Mouse (Mus musculus): Measurements from ENCODE around the gene Zc3hav1.
"Not testable (repeated sequence)": the region's sequence is repeated elsewhere in the genome, so short reads cannot be mapped to it uniquely, and the experiment has no call there.

Zc3hav1 gene

GRCm38 (mm10) chr6:38353811-38354722, at the start of gene Zc3hav1:
Gene Zc3hav1, minus strand, starts transcription at chr6:38354603.
- DNase-seq, result peak; percentile 84 to 90

- DNase-seq, result no peak
Observed at GRCm38 (mm10) chr6:38389671-38390070, 35.3 kb upstream of the Zc3hav1 start.

DNA sequence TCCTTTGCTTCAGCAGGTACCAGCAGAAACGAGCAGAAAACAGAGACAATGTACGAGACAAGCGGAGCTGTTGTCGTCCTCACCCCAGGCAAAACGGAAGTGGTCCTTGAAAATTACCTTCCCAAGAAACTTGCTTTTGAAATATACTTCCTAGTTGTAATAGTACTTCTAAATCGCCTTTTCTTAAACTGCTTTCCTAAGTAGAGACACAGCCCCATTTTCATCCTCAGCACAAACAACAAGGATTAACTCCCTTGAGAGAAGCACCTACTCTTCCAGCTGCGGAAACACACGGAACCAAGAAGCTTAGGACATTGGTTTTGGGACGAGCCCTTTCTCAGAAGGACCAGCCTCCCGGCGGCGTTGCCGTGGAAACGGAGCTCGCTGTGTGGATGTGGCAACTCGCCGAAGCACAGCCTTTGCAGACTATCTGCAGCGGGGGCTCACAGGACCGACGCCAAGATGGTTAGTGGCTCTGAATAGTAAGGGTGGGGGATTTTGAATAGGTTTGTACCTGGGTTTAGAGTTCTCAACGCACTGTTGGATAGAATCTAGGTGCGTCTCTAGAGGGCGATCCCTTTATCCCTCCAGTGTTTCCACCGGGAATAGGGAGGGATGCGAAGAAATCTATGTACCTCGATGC, 26.8 kb upstream of the Zc3hav1 start, which contains the start of gene Ttc26:
TSS of gene Ttc26 (plus strand) at position 341 of the 643 bp plus-strand sequence.
- peak; percentile 62 to 65 for DNase-seq

DNA sequence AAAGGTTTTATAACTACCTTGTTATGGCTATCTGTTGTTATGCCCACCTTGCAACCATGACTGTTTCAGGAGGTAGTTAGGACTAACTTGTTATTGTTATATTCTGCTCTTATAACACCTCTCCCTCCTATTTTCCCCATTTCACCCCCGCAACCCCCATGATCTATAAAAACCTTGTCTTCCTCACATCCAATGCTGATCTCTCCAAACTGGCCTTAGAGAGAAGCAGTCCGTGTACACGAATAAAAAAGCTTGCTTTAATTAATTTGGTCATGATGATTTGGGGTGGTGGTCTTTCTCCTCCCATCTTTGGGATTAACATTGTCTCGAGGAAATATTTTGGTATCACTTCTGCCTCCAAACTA, 26.3 kb upstream of the Zc3hav1 start:
- no peak for DNase-seq

DNA sequence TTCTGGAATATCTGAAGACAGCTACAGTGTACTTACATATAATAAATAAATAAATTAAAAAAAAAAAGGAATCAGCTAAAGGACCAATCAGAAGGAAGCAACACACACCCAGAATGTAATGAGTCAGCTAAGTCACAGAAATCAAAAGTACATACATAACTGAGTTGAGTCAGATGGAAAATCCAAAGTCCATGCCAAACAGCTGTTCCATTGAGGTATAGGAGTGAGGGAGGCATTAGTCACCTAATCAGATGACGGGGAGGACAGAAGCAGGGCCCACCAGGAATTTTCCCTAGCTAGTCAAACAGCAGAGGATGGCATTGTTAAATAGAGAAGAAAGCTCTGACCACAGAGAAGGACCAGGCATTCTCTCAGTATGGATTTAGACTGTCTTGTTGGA, 19.9 kb upstream of the Zc3hav1 start:
- DNase-seq, result no peak

DNA sequence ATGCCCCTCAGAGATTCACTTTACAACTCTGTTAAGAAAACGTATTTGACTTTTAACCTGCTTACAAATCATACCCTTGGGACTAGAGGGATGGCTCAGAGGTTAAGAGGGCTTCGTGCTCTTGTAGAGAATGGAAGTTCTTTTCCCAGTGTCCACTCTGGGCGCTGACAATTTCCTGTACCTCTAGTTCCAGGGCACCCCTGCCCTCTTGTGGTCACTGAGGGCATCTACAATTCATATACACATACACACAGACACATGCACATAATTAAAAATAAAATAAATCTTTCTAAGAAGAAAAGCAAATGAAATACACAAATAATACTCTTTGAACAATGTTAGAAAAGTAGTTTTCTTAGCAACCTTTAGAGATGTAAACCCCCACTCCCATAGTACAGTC, 15.5 kb upstream of the Zc3hav1 start:
- no peak for DNase-seq

GRCm38 (mm10) chr6:38364121-38364520, 9.7 kb upstream of the Zc3hav1 start:
- DNase-seq, result no peak

GRCm38 (mm10) chr6:38363370-38363769, 9.0 kb upstream of the Zc3hav1 start:
- no peak for DNase-seq

DNA sequence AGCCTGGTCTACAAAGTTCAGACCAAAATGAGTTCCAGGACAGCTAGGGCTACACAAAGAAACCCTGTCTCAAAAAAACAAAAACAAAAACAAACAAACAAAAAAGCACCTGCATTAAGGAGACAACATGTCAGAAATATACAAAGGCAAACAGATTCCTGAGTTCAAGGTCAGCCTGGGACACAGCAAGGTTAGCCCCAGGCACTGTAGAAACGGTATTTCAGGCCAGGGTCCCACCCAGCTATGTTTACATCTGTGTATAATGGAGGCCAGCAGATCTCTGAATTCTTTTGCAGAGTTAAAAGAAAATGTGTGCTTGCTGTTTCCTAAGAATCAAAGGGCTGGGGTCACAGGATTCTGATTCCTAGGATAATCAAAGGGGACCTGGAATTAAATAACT, 7.5 kb upstream of the Zc3hav1 start:
- no peak for DNase-seq

DNA sequence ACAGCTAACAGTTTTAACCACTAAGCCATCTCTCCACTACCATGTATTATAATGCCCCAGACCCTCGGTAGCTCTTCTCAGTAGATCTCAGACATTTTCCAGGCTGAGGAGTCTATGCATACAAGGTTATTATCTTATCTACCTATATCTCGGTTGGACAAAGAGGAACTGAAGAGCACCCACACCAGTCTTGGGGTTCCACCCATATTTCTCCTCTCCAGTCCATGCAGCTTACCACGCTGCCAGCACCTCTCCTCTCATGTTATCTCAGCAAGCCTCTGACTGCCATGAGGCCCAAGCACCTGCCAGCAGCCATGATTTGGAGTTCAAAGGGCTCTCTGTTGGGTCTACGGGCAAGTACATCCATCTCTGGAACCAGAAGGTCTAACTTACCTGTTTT, 6.7 kb upstream of the Zc3hav1 start:
- no peak for DNase-seq

DNA sequence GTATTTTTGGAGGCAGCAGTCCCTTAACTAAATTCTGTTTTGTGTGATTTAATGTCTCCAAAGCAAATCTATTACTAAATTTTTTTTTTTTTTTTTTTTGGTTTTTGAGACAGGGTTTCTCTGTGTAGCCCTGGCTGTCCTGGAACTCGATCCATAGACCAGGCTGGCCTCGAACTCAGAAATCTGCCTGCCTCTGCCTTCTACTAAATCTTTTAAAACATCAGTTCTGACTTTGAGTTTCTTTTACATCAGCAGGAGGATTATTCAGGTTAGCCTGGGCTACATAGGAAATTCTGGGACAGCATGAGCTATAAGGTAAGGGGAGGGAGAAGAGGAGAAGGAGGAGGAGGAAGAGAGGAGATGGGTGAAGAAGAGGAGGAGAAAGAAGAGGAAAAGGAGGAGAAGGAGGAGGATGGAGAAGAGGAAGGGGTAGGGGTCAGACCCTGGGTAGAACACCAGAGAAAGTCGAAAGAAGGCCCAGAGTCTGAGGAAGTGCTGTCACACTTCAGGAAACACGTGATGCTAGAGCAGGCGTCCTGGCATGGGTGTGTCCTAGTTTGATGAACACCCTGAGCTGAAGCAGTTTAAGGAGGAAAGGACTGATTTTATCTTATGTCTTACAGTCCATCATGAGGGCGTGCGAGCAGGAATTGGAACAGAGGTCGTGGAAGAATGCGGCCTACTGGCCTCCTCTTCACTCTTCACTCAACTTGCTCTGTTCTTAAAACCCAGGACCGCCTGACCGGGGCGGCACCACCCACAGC, 5.5 kb upstream of the Zc3hav1 start:
- peak; percentile 41 to 65 for DNase-seq

DNA sequence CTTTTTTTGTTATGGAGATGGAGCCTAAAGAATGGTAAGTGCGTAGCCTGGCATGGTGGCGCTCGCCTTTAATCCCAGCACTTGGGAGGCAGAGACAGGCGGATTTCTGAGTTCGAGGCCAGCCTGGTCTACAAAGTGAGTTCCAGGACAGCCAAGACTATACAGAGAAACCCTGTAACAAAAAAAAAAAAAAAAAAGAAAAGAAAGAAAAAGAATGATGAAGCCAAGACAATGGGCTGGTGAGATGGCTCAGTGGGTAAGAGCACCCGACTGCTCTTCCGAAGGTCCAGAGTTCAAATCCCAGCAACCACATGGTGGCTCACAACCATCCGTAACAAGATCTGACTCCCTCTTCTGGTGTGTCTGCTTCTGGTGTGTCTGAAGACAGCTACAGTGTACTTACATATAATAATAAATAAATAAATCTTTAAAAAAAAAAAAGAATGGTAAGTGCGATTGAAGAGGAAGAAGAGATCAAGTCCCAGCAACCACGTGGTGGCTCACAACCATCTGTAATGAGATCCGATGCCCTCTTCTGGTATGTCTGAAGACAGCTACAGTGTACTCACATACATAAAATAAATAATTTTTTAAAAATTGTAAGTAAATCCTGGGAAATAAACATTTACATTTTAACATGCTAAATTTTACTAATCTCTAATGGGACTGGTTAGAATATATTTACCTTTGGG, 4.8 kb upstream of the Zc3hav1 start:
- not testable (repeated sequence) for DNase-seq

- no peak for DNase-seq
Observed at GRCm38 (mm10) chr6:38358253-38359027, 4.0 kb upstream of the Zc3hav1 start.

- no peak for DNase-seq
Observed at GRCm38 (mm10) chr6:38357603-38358252, 3.3 kb upstream of the Zc3hav1 start.

DNA sequence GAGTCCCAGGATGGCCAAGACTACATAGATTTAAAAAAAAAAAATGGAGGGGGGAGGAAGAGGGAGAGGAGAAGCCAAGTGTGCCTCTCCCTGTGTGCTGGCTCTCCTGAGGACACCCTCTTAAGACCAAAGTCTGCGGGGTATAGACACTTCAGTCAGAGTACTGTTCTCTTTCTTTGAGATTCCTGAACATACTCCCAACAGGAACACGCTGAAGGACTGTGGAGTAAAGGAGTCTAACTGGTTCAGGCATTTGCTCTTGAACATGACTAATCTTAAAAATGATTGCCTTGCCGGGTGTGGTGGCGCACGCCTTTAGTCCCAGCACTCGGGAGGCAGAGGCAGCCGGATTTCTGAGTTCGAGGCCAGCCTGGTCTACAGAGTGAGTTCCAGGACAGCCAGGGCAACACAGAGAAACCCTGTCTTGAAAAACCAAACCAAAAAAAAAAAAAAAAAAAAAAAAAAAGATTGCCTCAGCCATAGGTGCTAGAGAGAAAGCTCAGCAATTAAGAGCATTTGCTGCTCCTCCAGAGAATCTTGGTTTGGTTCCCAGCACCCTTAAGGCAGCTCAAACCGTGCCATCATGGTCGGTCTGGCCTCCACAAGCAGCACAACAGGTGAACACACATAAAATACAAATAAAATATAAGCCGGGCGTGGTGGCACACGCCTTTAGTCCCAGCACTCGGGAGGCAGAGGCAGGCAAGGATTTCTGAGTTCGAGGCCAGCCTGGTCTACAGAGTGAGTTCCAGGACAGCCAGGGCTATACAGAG, 2.4 kb upstream of the Zc3hav1 start:
- not testable (repeated sequence) for DNase-seq

GRCm38 (mm10) chr6:38355862-38356261, 1.5 kb upstream of the Zc3hav1 start:
- no peak for DNase-seq

DNA sequence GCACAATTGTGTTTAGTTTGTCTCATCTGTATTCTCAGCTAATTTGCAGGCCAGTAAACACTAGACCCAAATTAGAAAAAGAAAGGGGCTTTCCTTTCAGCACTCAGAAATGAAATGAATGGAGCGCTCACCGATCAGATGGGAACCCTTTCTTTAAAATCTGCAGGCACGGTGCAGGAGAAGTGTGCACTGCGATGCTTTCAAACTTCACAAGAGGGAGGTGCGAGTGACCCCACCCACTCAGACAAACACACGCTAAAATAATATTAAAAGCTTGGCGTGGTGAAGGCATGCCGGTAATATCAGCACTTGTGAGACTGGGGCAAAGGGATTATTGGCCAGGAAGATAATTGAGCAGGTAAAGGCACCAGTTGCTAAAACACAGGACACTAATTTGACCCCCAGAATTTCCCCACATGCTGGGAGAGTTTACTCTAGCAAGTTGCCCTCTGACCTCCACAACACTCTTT, 986 bp upstream of the Zc3hav1 start:
- DNase-seq, result no peak

- DNase-seq, result no peak
Observed at GRCm38 (mm10) chr6:38354723-38355353, 435 bp upstream of the Zc3hav1 start.

GRCm38 (mm10) chr6:38353181-38353580, 1.2 kb downstream of the Zc3hav1 start:
- no peak for DNase-seq

DNA sequence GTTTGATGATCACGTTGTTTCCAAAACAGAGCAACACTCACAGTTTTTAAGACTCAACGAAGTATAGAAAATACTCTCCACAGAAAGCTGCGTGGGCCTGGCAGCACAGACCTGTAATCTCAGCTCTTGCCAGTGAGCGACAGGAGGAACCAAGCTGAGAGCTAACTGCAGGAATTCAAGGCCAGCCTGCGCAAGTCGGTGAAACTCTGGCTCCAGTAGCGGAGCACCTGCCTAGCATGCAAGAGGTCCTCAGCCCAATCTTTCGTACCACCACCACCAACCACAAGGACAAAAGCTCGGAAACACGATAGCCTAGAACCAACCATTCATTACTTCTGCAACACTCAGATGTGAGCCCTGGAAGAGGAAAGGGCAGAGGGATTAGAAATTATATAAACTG, 2.0 kb downstream of the Zc3hav1 start:
- no peak for DNase-seq
